Mouse (Mus musculus) MEL (cell line): ENCODE results near the gene Ssh2.

ENCODE experiments used
- BHLHE40 ChIP-seq: IDR thresholded peaks from 2 replicates; pipeline ENCODE4 v1.6.1; 2012; ENCODE audit warnings: low read depth, mild to moderate bottlenecking, inconsistent platforms, low read length, improper control_type of control experiment, borderline replicate concordance
- CHD2 ChIP-seq: IDR thresholded peaks from 2 replicates; pipeline ENCODE4 v1.6.1; 2011; ENCODE audit warnings: low read length, improper control_type of control experiment
- CTCF ChIP-seq, 3 experiments: IDR thresholded peaks in 2 of 3; conservative IDR thresholded peaks in 1 of 3; 2 replicates each; pipeline ENCODE4 v1.5.1; 2011 to 2012; ENCODE audit warnings: low read length in 3 of 3, low read depth in 2 of 3, mild to moderate bottlenecking in 2 of 3, improper control_type of control experiment in 1 of 3, inconsistent platforms in 1 of 3, mixed read lengths in 1 of 3, moderate library complexity in 1 of 3; ENCODE audit not compliant: control insufficient read depth in 1 of 3, insufficient read depth in 1 of 3, poor library complexity in 1 of 3, severe bottlenecking in 1 of 3
- EP300 ChIP-seq, 2 experiments: IDR thresholded peaks; 2 replicates each; pipeline ENCODE4 v1.6.1; 2011; ENCODE audit warnings: improper control_type of control experiment in 2 of 2, low read length in 2 of 2, low read depth in 1 of 2, mild to moderate bottlenecking in 1 of 2
- GATA1 ChIP-seq: IDR thresholded peaks from 2 replicates; pipeline ENCODE4 v1.6.1; 2011; ENCODE audit warnings: low read depth, low read length, improper control_type of control experiment
- HCFC1 ChIP-seq: IDR thresholded peaks from 2 replicates; pipeline ENCODE4 v1.6.1; 2012; ENCODE audit warnings: low read depth, mild to moderate bottlenecking, inconsistent platforms, low read length, improper control_type of control experiment, moderate library complexity
- JUND ChIP-seq: IDR thresholded peaks from 2 replicates; pipeline ENCODE4 v1.6.1; 2011; ENCODE audit warnings: low read depth, mild to moderate bottlenecking, improper control_type of control experiment, low read length
- POLR2A ChIP-seq, 2 experiments: IDR thresholded peaks; 2 replicates each; pipeline ENCODE4 v1.6.1; 2011 to 2012; ENCODE audit warnings: low read length in 2 of 2, mild to moderate bottlenecking in 2 of 2, control low read depth in 1 of 2, improper control_type of control experiment in 1 of 2, low read depth in 1 of 2, moderate library complexity in 1 of 2; ENCODE audit not compliant: control insufficient read depth in 1 of 2, insufficient read depth in 1 of 2, poor library complexity in 1 of 2
- RAD21 ChIP-seq: IDR thresholded peaks from 2 replicates; pipeline ENCODE4 v1.6.1; 2011; ENCODE audit warnings: mild to moderate bottlenecking, low read depth, low read length, improper control_type of control experiment
- TAL1 ChIP-seq: IDR thresholded peaks from 2 replicates; pipeline ENCODE4 v1.6.1; 2012; ENCODE audit warnings: mild to moderate bottlenecking, inconsistent platforms, low read length, moderate library complexity, mixed read lengths
- ZMIZ1 ChIP-seq: IDR thresholded peaks from 2 replicates; pipeline ENCODE4 v1.6.1; 2012; ENCODE audit warnings: low read depth, mild to moderate bottlenecking, inconsistent platforms, low read length, improper control_type of control experiment, moderate library complexity
- ZNF384 ChIP-seq: IDR thresholded peaks from 2 replicates; pipeline ENCODE4 v1.6.1; 2012; ENCODE audit warnings: low read depth, mild to moderate bottlenecking, inconsistent platforms, low read length, improper control_type of control experiment

GRCm38 (mm10) chr11:77485229-77485628 lies 269.1 kb downstream of the Ssh2 start:
- TF ChIP-seq HCFC1, result no peak
- no peak for TF ChIP-seq POLR2A (IDR thresholded peaks at IDR 0.05; ENCODE audit: control insufficient read depth in 1 of 2, insufficient read depth in 1 of 2, low read depth in 1 of 2, low read length in 2 of 2, poor library complexity in 1 of 2)
- no peak for TF ChIP-seq JUND
- TF ChIP-seq ZMIZ1, result no peak
- TF ChIP-seq CTCF (IDR thresholded peaks at IDR 0.05 in 2 of 3, conservative IDR thresholded peaks at IDR 0.05 in 1 of 3; ENCODE audit: control insufficient read depth in 1 of 3, insufficient read depth in 1 of 3, low read depth in 2 of 3, low read length in 3 of 3, poor library complexity in 1 of 3, severe bottlenecking in 1 of 3), result no peak
- no peak for TF ChIP-seq EP300 (IDR thresholded peaks at IDR 0.05; ENCODE audit: low read depth in 1 of 2, low read length in 2 of 2)
- no peak for TF ChIP-seq GATA1
- no peak for TF ChIP-seq CHD2
- no peak for TF ChIP-seq TAL1
- TF ChIP-seq RAD21, result no peak
- no peak for TF ChIP-seq ZNF384
- no peak for TF ChIP-seq BHLHE40
